ENCODE assay signal across 30 mouse cellular contexts in genomic region chr2:28506291-28506690, GRCm38 (mm10). TPM values are rescaled to one million over a fixed set of nuclear protein-coding genes. Genes with fewer than 3 reads are reported as not detected.
DNase-seq lines count a peak whose midpoint lies in the region; TF ChIP-seq lines count a peak whose summit lies in the region.
"Had no signal": no experiment of that assay in that cellular context is flagged by ENCODE, and none has a peak within 500 bp of the region (broad histone marks: within the 10 kb centered on the region; RNA-seq: fewer than 3 reads in every experiment).

No protein-coding gene starts in this region.

- H3K4me3 ChIP-seq in cerebellum, adult 2 months (replicated peaks; ENCODE audit: insufficient read depth, low read depth, low read length) = no peak overlapping the region
- no peak overlapping the region for H3K4me3 ChIP-seq in heart, adult 2 months
- H3K4me3 ChIP-seq: erythroblast, embryonic 14.5 days; heart, embryonic 10.5 days; limb, embryonic 10.5 days; limb, embryonic 15.5 days; liver, embryonic 13.5 days had no signal

- intact Hi-C loops in heart, adult 2 months (cut with DNase I) = no loop called here

- TF ChIP-seq CTCF in cerebellum, adult 2 months (IDR thresholded peaks at IDR 0.05; ENCODE audit: borderline replicate concordance, insufficient read depth, low read depth, low read length) = no peak
- TF ChIP-seq CTCF in heart, adult 2 months (IDR thresholded peaks at IDR 0.05) = no peak

- no peak overlapping the region for H3K9ac ChIP-seq in heart, adult 2 months (ENCODE audit: low read depth, low read length)
- H3K9ac ChIP-seq: hindbrain, embryonic 14.5 days; limb, embryonic 15.5 days; liver, embryonic 13.5 days had no signal

- H3K79me2 ChIP-seq in heart, adult 2 months (replicated peaks; ENCODE audit: control insufficient read depth, insufficient read depth, low read length) = no peaks in the 10 kb centered on the region

- no peaks in the 10 kb centered on the region for H3K36me3 ChIP-seq in heart, adult 2 months (ENCODE audit: control insufficient read depth, insufficient read depth, low read length)
- H3K36me3 ChIP-seq: heart, embryonic 10.5 days; limb, embryonic 10.5 days; limb, embryonic 15.5 days; liver, embryonic 13.5 days had no signal

- H3K27me3 ChIP-seq in cerebellum, adult 2 months (ENCODE audit: control insufficient read depth, insufficient read depth, low read length) = no peaks in the 10 kb centered on the region
- H3K27me3 ChIP-seq in heart, adult 2 months (ENCODE audit: control insufficient read depth, insufficient read depth, low read length) = no peaks in the 10 kb centered on the region; the same call in 1 of the 2 replicates

- no peak overlapping the region for H3K27ac ChIP-seq in cerebellum, adult 2 months (ENCODE audit: insufficient read depth, low read length)
- no peak overlapping the region for H3K27ac ChIP-seq in heart, adult 2 months
- H3K27ac ChIP-seq: heart, embryonic 10.5 days; hindbrain, embryonic 14.5 days; limb, embryonic 10.5 days; limb, embryonic 15.5 days; liver, embryonic 13.5 days; stomach, postnatal 0 days had no signal

- TF ChIP-seq POLR2A in cerebellum, adult 2 months (IDR thresholded peaks at IDR 0.05; ENCODE audit: borderline replicate concordance, insufficient read depth, low read length) = no peak
- no peak for TF ChIP-seq POLR2A in heart, adult 2 months (IDR thresholded peaks at IDR 0.05; ENCODE audit: insufficient read depth, low read depth, low read length)

- no peaks in the 10 kb centered on the region for H3K4me1 ChIP-seq in cerebellum, adult 2 months (ENCODE audit: control insufficient read depth, insufficient read depth, low read length)
- H3K4me1 ChIP-seq in heart, adult 2 months (ENCODE audit: control insufficient read depth, insufficient read depth, low read length) = no peaks in the 10 kb centered on the region
- H3K4me1 ChIP-seq: heart, embryonic 10.5 days; limb, embryonic 10.5 days; limb, embryonic 15.5 days; liver, embryonic 13.5 days had no signal

- no peak for TF ChIP-seq EP300 in heart, adult 2 months (IDR thresholded peaks at IDR 0.05; ENCODE audit: insufficient read depth, low read depth, low read length)

- 79% methylated on average over 6 of the region's 6 CpGs for WGBS in cerebellum, adult 2 months
- WGBS in heart, adult 2 months = 86% methylated on average over 6 of the region's 6 CpGs

- DNase-seq in cerebellum, adult 9-11 months = peak; percentile 1
- no peak for DNase-seq in cerebellum, adult 2 months
- DNase-seq in heart, postnatal 4 days = peak; percentile 1
- no peak for DNase-seq in heart, adult 2 months
- peak; percentile 3 for DNase-seq in urinary bladder, postnatal 10 days (ENCODE audit: low spot score)
- no peak for DNase-seq in urinary bladder, postnatal 36 days (ENCODE audit: low spot score in 2 of 2)
- DNase-seq in R1 (ENCODE audit: low read depth, low spot score) = peak; percentile 83
- DNase-seq in left cerebral cortex, adult 11 months (ENCODE audit: low spot score) = no peak
- DNase-seq: adrenal gland, postnatal 10 days; kidney, adult 9 months; layer of hippocampus, postnatal 36 days; liver, embryonic 13.5 days; lung, postnatal 14 days had no signal

RNA-seq across cellular contexts. Expression of gene Gm10134, which starts 0.4 kb away (rescaled TPM):
- 0.48 TPM in 1 of 2 replicates, not detected in the other for polyA plus RNA-seq in cerebellum, adult 2 months (2012; rRNA removed)
- total RNA-seq in heart, postnatal 4 days (2021) = 1 to 10 TPM in 1 of 2 experiments, not detected in 1; 1.2 TPM
- 1 to 10 TPM; 1.0 to 1.7 TPM for total RNA-seq in heart, adult 2 months (2021)
- polyA plus RNA-seq in heart, adult 2 months (2012; rRNA removed) = 0.47 TPM in 1 of 2 replicates, not detected in the other
- total RNA-seq: hematopoietic stem cell, adult 5-6 weeks; megakaryocyte, adult 5-6 weeks; neutrophil, adult 5-6 weeks had no signal
- polyA plus RNA-seq: C2C12; erythroblast, embryonic 14.5 days; forebrain, embryonic 11.5 days; heart, embryonic 10.5 days; limb, embryonic 10.5 days; midbrain, embryonic 11.5 days; neural tube, embryonic 11.5 days had no signal

RNA-seq across cellular contexts. Expression of gene Ralgds, which starts 6.6 kb away (rescaled TPM):
- 133 and 151 TPM in 2 replicates for polyA plus RNA-seq in cerebellum, adult 2 months (2012; rRNA removed)
- total RNA-seq in heart, postnatal 4 days (2021) = 10 to 100 TPM; 23.9 to 26.0 TPM
- total RNA-seq in heart, adult 2 months (2021) = 10 to 100 TPM in 1 of 2 experiments, 1 to 10 TPM in 1; 9.7 to 12.2 TPM
- polyA plus RNA-seq in heart, adult 2 months (2012; rRNA removed) = 19.5 and 24.8 TPM in 2 replicates

RNA-seq across cellular contexts. Expression of gene Gbgt1, which starts 9.6 kb away (rescaled TPM):
- polyA plus RNA-seq in cerebellum, adult 2 months (2012; rRNA removed) = 1.1 and 1.5 TPM in 2 replicates
- 1 to 10 TPM in 1 of 2 experiments, under 1 TPM in 1; 0.83 to 1.8 TPM for total RNA-seq in heart, postnatal 4 days (2021)
- total RNA-seq in heart, adult 2 months (2021) = 1 to 10 TPM; 1.8 to 2.1 TPM
- polyA plus RNA-seq in heart, adult 2 months (2012; rRNA removed) = 1.3 and 2.2 TPM in 2 replicates
- total RNA-seq: hematopoietic stem cell, adult 5-6 weeks; neutrophil, adult 5-6 weeks had no signal
- polyA plus RNA-seq: C2C12; erythroblast, embryonic 14.5 days; limb, embryonic 10.5 days; neural tube, embryonic 11.5 days had no signal

RNA-seq across cellular contexts. Expression of gene Mrps2, which starts 38.4 kb away (rescaled TPM):
- 43.2 and 44.5 TPM in 2 replicates for polyA plus RNA-seq in cerebellum, adult 2 months (2012; rRNA removed)
- 10 to 100 TPM; 48.3 to 50.4 TPM for total RNA-seq in heart, postnatal 4 days (2021)
- 10 to 100 TPM; 42.1 to 43.0 TPM for total RNA-seq in heart, adult 2 months (2021)
- 47.8 and 68.2 TPM in 2 replicates for polyA plus RNA-seq in heart, adult 2 months (2012; rRNA removed)

RNA-seq across cellular contexts. Expression of gene 1700007K13Rik, which starts 40.2 kb away (rescaled TPM):
- 4.0 TPM in 2 replicates for polyA plus RNA-seq in cerebellum, adult 2 months (2012; rRNA removed)
- total RNA-seq in heart, postnatal 4 days (2021) = not detected
- total RNA-seq in heart, adult 2 months (2021) = not detected
- polyA plus RNA-seq in heart, adult 2 months (2012; rRNA removed) = 0.94 TPM in 1 of 2 replicates, not detected in the other
- total RNA-seq: gastrocnemius, adult 18-20 months; hematopoietic stem cell, adult 5-6 weeks; megakaryocyte, adult 5-6 weeks; neutrophil, adult 5-6 weeks had no signal
- polyA plus RNA-seq: erythroblast, embryonic 14.5 days; intestine, postnatal 0 days; large intestine, adult 2 months; liver, embryonic 13.5 days; spleen, adult 2 months had no signal

Comparison
In these comparisons a context has a peak if more than half of its experiments do, and no peak if none do; other contexts are left out.
1. DNase-seq: peak in cerebellum, adult 9-11 months (single experiment), heart, postnatal 4 days (single experiment), urinary bladder, postnatal 10 days (single experiment) and R1 (single experiment); none in cerebellum, adult 2 months (0 of 2), heart, adult 2 months (0 of 2), urinary bladder, postnatal 36 days (0 of 2) and left cerebral cortex, adult 11 months (single experiment).